Mouse (Mus musculus) stomach, embryonic 14.5 days (tissue): ENCODE results near the gene Gm28778. TPM values are rescaled to one million over a fixed set of nuclear protein-coding genes. Genes with fewer than 3 reads are reported as not detected.
"Not testable (repeated sequence)": the region's sequence is repeated elsewhere in the genome, so short reads cannot be mapped to it uniquely, and the experiment has no call there.

Source experiments
- ATAC-seq: fragments of 200-750 bp; cut with Nextera tagmentation; 2 replicates; pipeline ENCODE4 v1.8.0; 2017; ENCODE audit warnings: low read depth, moderate TSS enrichment; ENCODE audit not compliant: insufficient number of reproducible peaks, insufficient read depth, low FRiP score
- H3K27ac ChIP-seq: fragments of 300-500 bp; sonication (generic); 2 replicates; pipeline ENCODE4 v1.5.1; 2014; ENCODE audit warnings: mild to moderate bottlenecking, low read length, moderate library complexity, mixed read lengths
- H3K27me3 ChIP-seq: fragments of 300-500 bp; sonication (generic); 2 replicates; pipeline ENCODE4 v1.6.1; 2014; ENCODE audit warnings: low read length, control low read depth, mixed read lengths; ENCODE audit not compliant: control insufficient read depth, insufficient read depth
- H3K36me3 ChIP-seq: fragments of 300-500 bp; sonication (generic); 2 replicates; pipeline ENCODE4 v1.6.1; 2014; ENCODE audit warnings: mild to moderate bottlenecking, control low read depth, low read length, moderate library complexity, mixed read lengths; ENCODE audit not compliant: control insufficient read depth, insufficient read depth
- H3K4me1 ChIP-seq: fragments of 300-500 bp; sonication (generic); 2 replicates; pipeline ENCODE4 v1.6.1; 2014; ENCODE audit warnings: low read length, control low read depth, mixed read lengths; ENCODE audit not compliant: control insufficient read depth, insufficient read depth
- H3K4me2 ChIP-seq: fragments of 300-500 bp; sonication (generic); replicated peaks from 2 replicates; pipeline ENCODE4 v1.6.1; 2014; ENCODE audit warnings: low read depth, low read length, control low read depth
- H3K4me3 ChIP-seq: fragments of 300-500 bp; sonication (generic); 2 replicates; pipeline ENCODE4 v1.5.1; 2014; ENCODE audit warnings: low read depth, low read length, control low read depth
- H3K9ac ChIP-seq: fragments of 300-500 bp; sonication (generic); replicated peaks from 2 replicates; pipeline ENCODE4 v1.6.1; 2014; ENCODE audit warnings: low read depth, mild to moderate bottlenecking, control low read depth, low read length, moderate library complexity, mixed read lengths
- H3K9me3 ChIP-seq: fragments of 300-500 bp; sonication (generic); 2 replicates; pipeline ENCODE4 v1.6.1; 2016; ENCODE audit warnings: low read depth, low read length, control low read depth; ENCODE audit not compliant: control insufficient read depth
- WGBS: fragments of 180-500 bp; shearing (Covaris S2); extraction: QIAGEN DNeasy Blood & Tissue Kit; methylation state at CpG from one replicate; pipeline ENCODE4 v1.1.7; 2014; 5-methylcytosine and 5-hydroxymethylcytosine counted together
- polyA plus RNA-seq: library from polyadenylated mRNA; unstranded; fragments of >200 nt; fragmentation: Nextera tagmentation; extraction: Ambion mirVana; gene quantifications from 2 replicates; pipeline ENCODE4 v1.2.1, GENCODE M21; 2014

Gm28778 gene
- polyA plus RNA-seq, 1 experiment from 2014 or later = not detected

GRCm38 (mm10) chr1:53321662-53322344 is 24.9 kb downstream of the Gm28778 start:
- Histone ChIP-seq H3K36me3 (peaks cover 9% of the 10 kb centered on the region), H3K9me3 (no peaks in the 10 kb centered on the region), H3K27ac (no peak overlapping the region), H3K4me1 (no peaks in the 10 kb centered on the region), H3K4me3 (no peak overlapping the region), H3K4me2 (no peak overlapping the region), H3K27me3 (no peaks in the 10 kb centered on the region), H3K9ac (no peak overlapping the region)
- no peak for ATAC-seq
- 95% methylated on average over 4 of the region's 4 CpGs for WGBS

- Histone ChIP-seq H3K27me3 (no peaks in the 10 kb centered on the region), H3K9ac (no peak overlapping the region), H3K9me3 (no peaks in the 10 kb centered on the region), H3K27ac (no peak overlapping the region), H3K36me3 (peaks cover 3% of the 10 kb centered on the region; the same call in 1 of the 2 replicates), H3K4me3 (no peak overlapping the region), H3K4me2 (no peak overlapping the region), H3K4me1 (no peaks in the 10 kb centered on the region)
- no peak for ATAC-seq
- 89% methylated on average over 5 of the region's 5 CpGs for WGBS
Measured at GRCm38 (mm10) chr1:53323254-53323653, 26.3 kb downstream of the Gm28778 start.

- Histone ChIP-seq H3K4me2 (no peak overlapping the region), H3K4me3 (no peak overlapping the region), H3K9me3 (no peaks in the 10 kb centered on the region), H3K9ac (no peak overlapping the region), H3K27ac (no peak overlapping the region), H3K4me1 (no peaks in the 10 kb centered on the region), H3K27me3 (no peaks in the 10 kb centered on the region), H3K36me3 (no peaks in the 10 kb centered on the region)
- WGBS = 91% methylated on average over 1 of the region's 1 CpGs
- ATAC-seq = no peak
Measured at GRCm38 (mm10) chr1:53324277-53324676, 27.4 kb downstream of the Gm28778 start.

- no peak for ATAC-seq
- Histone ChIP-seq H3K27ac (no peak overlapping the region), H3K4me2 (no peak overlapping the region), H3K9ac (no peak overlapping the region), H3K4me1 (no peaks in the 10 kb centered on the region), H3K9me3 (no peaks in the 10 kb centered on the region), H3K36me3 (no peaks in the 10 kb centered on the region), H3K27me3 (no peaks in the 10 kb centered on the region), H3K4me3 (no peak overlapping the region)
- WGBS = 90% methylated on average over 5 of the region's 5 CpGs
Measured at GRCm38 (mm10) chr1:53324827-53325494, 28.1 kb downstream of the Gm28778 start.

GRCm38 (mm10) chr1:53333527-53333926 is 36.6 kb downstream of the Gm28778 start:
- 66% methylated on average over 5 of the region's 5 CpGs for WGBS
- not testable (repeated sequence) for H3K9ac ChIP-seq, H3K27me3 ChIP-seq, H3K36me3 ChIP-seq, H3K9me3 ChIP-seq, H3K4me1 ChIP-seq, H3K4me2 ChIP-seq, H3K4me3 ChIP-seq, H3K27ac ChIP-seq, ATAC-seq

GRCm38 (mm10) chr1:53335465-53335864 is 38.6 kb downstream of the Gm28778 start:
- Histone ChIP-seq H3K36me3 (no peaks in the 10 kb centered on the region), H3K9me3 (no peaks in the 10 kb centered on the region), H3K4me1 (no peaks in the 10 kb centered on the region), H3K27me3 (no peaks in the 10 kb centered on the region), H3K4me2 (no peak overlapping the region), H3K4me3 (no peak overlapping the region), H3K9ac (no peak overlapping the region), H3K27ac (no peak overlapping the region)
- ATAC-seq = no peak

GRCm38 (mm10) chr1:53337403-53337802 is 40.5 kb downstream of the Gm28778 start:
- H3K4me1 ChIP-seq, H3K4me2 ChIP-seq, H3K9me3 ChIP-seq, H3K9ac ChIP-seq, H3K27ac ChIP-seq, H3K4me3 ChIP-seq, H3K27me3 ChIP-seq, H3K36me3 ChIP-seq, ATAC-seq: not testable (repeated sequence)
- WGBS = 75% methylated on average over 2 of the region's 2 CpGs

GRCm38 (mm10) chr1:53341071-53341470 is 44.2 kb downstream of the Gm28778 start:
- no peaks in the 10 kb centered on the region for H3K4me1 ChIP-seq
- H3K36me3 ChIP-seq = peaks cover 17% of the 10 kb centered on the region
- H3K9ac ChIP-seq = no peak overlapping the region
- no peak overlapping the region for H3K27ac ChIP-seq
- no peak for ATAC-seq
- H3K4me2 ChIP-seq = no peak overlapping the region
- no peak overlapping the region for H3K4me3 ChIP-seq
- H3K9me3 ChIP-seq = peaks cover 4% of the 10 kb centered on the region; the same call in 1 of the 2 replicates
- 96% methylated on average over 2 of the region's 2 CpGs for WGBS
- H3K27me3 ChIP-seq = no peaks in the 10 kb centered on the region
